Mouse (Mus musculus): ENCODE data around the gene Itpr2. TPM values are rescaled to one million over a fixed set of nuclear protein-coding genes. Genes with fewer than 3 reads are reported as not detected.

Itpr2 gene
- polyA plus RNA-seq, 1 experiment from 2014 or later = 7.6 TPM

GRCm38 (mm10) chr6:146396253-146396652 lies 105.8 kb downstream of the Itpr2 start:
- Histone ChIP-seq H3K27me3 (replicated peaks; ENCODE audit: control insufficient read depth, insufficient read depth, low read length) (no peaks in the 10 kb centered on the region), H3K27ac (ENCODE audit: low read depth) (no peak overlapping the region), H3K36me3 (ENCODE audit: control insufficient read depth, insufficient read depth, low read length) (no peaks in the 10 kb centered on the region), H3K4me3 (ENCODE audit: low read depth, low read length) (no peak overlapping the region), H3K4me1 (replicated peaks; ENCODE audit: control insufficient read depth, insufficient read depth, low read length) (no peaks in the 10 kb centered on the region), H3K4me2 (ENCODE audit: low read length) (no peak overlapping the region), H3K9ac (ENCODE audit: low read length) (no peak overlapping the region), H3K9me3 (ENCODE audit: control insufficient read depth, low read length) (no peaks in the 10 kb centered on the region)
- ATAC-seq (replicated peaks; ENCODE audit: low FRiP score, low TSS enrichment, low read depth) (no peak), DNase-seq (ENCODE audit: low spot score) (no peak)
- 88% methylated on average over 5 of the region's 5 CpGs for WGBS

- DNase-seq (ENCODE audit: low spot score) (no peak), ATAC-seq (replicated peaks; ENCODE audit: low FRiP score, low TSS enrichment, low read depth) (no peak)
- Histone ChIP-seq H3K27ac (ENCODE audit: low read depth) (no peak overlapping the region), H3K9ac (ENCODE audit: low read length) (no peak overlapping the region), H3K4me3 (ENCODE audit: low read depth, low read length) (no peak overlapping the region), H3K9me3 (ENCODE audit: control insufficient read depth, low read length) (no peaks in the 10 kb centered on the region), H3K36me3 (ENCODE audit: control insufficient read depth, insufficient read depth, low read length) (no peaks in the 10 kb centered on the region), H3K27me3 (replicated peaks; ENCODE audit: control insufficient read depth, insufficient read depth, low read length) (no peaks in the 10 kb centered on the region), H3K4me1 (replicated peaks; ENCODE audit: control insufficient read depth, insufficient read depth, low read length) (no peaks in the 10 kb centered on the region), H3K4me2 (ENCODE audit: low read length) (no peak overlapping the region)
- 94% methylated on average over 4 of the region's 4 CpGs for WGBS
These were observed 106.4 kb downstream of the Itpr2 start for GRCm38 (mm10) chr6:146395616-146396015.

GRCm38 (mm10) chr6:146392188-146392587 lies 109.8 kb downstream of the Itpr2 start:
- Histone ChIP-seq H3K36me3 (ENCODE audit: control insufficient read depth, insufficient read depth, low read length) (no peaks in the 10 kb centered on the region), H3K4me3 (ENCODE audit: low read depth, low read length) (no peak overlapping the region), H3K9ac (ENCODE audit: low read length) (no peak overlapping the region), H3K27me3 (replicated peaks; ENCODE audit: control insufficient read depth, insufficient read depth, low read length) (no peaks in the 10 kb centered on the region), H3K4me2 (ENCODE audit: low read length) (no peak overlapping the region), H3K27ac (ENCODE audit: low read depth) (no peak overlapping the region), H3K9me3 (ENCODE audit: control insufficient read depth, low read length) (no peaks in the 10 kb centered on the region), H3K4me1 (replicated peaks; ENCODE audit: control insufficient read depth, insufficient read depth, low read length) (no peaks in the 10 kb centered on the region)
- DNase-seq (ENCODE audit: low spot score) = no peak
- 78% methylated on average over 2 of the region's 2 CpGs for WGBS
- no peak for ATAC-seq (replicated peaks; ENCODE audit: low FRiP score, low TSS enrichment, low read depth)

GRCm38 (mm10) chr6:146390159-146390558 lies 111.9 kb downstream of the Itpr2 start:
- no peak overlapping the region for H3K27ac ChIP-seq (ENCODE audit: low read depth)
- H3K4me1 ChIP-seq (replicated peaks; ENCODE audit: control insufficient read depth, insufficient read depth, low read length) = peaks cover 3% of the 10 kb centered on the region; the same call in 1 of the 2 replicates
- no peak overlapping the region for H3K4me2 ChIP-seq (ENCODE audit: low read length)
- 89% methylated on average over 4 of the region's 4 CpGs for WGBS
- no peaks in the 10 kb centered on the region for H3K27me3 ChIP-seq (replicated peaks; ENCODE audit: control insufficient read depth, insufficient read depth, low read length)
- ATAC-seq (replicated peaks; ENCODE audit: low FRiP score, low TSS enrichment, low read depth) = no peak
- H3K36me3 ChIP-seq (ENCODE audit: control insufficient read depth, insufficient read depth, low read length) = no peaks in the 10 kb centered on the region
- no peak overlapping the region for H3K9ac ChIP-seq (ENCODE audit: low read length)
- no peaks in the 10 kb centered on the region for H3K9me3 ChIP-seq (ENCODE audit: control insufficient read depth, low read length)
- no peak for DNase-seq (ENCODE audit: low spot score)
- no peak overlapping the region for H3K4me3 ChIP-seq (ENCODE audit: low read depth, low read length)

- ATAC-seq (replicated peaks; ENCODE audit: low FRiP score, low TSS enrichment, low read depth) = no peak
- 92% methylated on average over 4 of the region's 4 CpGs for WGBS
- H3K4me3 ChIP-seq (ENCODE audit: low read depth, low read length) = no peak overlapping the region
These were observed 114.0 kb downstream of the Itpr2 start for GRCm38 (mm10) chr6:146388010-146388409.

GRCm38 (mm10) chr6:146387039-146387713 lies 114.8 kb downstream of the Itpr2 start:
- no peak for DNase-seq (ENCODE audit: low spot score)
- H3K4me1 ChIP-seq (replicated peaks; ENCODE audit: control insufficient read depth, insufficient read depth, low read length) = peaks cover 3% of the 10 kb centered on the region; the same call in 1 of the 2 replicates
- WGBS = 39% methylated on average over 6 of the region's 6 CpGs
- H3K4me3 ChIP-seq (ENCODE audit: low read depth, low read length) = no peak overlapping the region
- ATAC-seq (replicated peaks; ENCODE audit: low FRiP score, low TSS enrichment, low read depth) = no peak
- H3K9me3 ChIP-seq (ENCODE audit: control insufficient read depth, low read length) = no peaks in the 10 kb centered on the region
- H3K4me2 ChIP-seq (ENCODE audit: low read length) = no peak overlapping the region
- H3K27me3 ChIP-seq (replicated peaks; ENCODE audit: control insufficient read depth, insufficient read depth, low read length) = no peaks in the 10 kb centered on the region
- 0 out of 2 replicates have a peak overlapping the region, but pooled peaks have one; percentile 7 for H3K27ac ChIP-seq (ENCODE audit: low read depth)
- no peak overlapping the region for H3K9ac ChIP-seq (ENCODE audit: low read length)
- H3K36me3 ChIP-seq (ENCODE audit: control insufficient read depth, insufficient read depth, low read length) = no peaks in the 10 kb centered on the region

More at GRCm38 (mm10) chr6:146388010-146388409, 114.0 kb downstream of the Itpr2 start:
- Histone ChIP-seq H3K9me3 (ENCODE audit: control insufficient read depth, low read length) (no peaks in the 10 kb centered on the region), H3K27ac (ENCODE audit: low read depth) (no peak overlapping the region), H3K4me2 (ENCODE audit: low read length) (no peak overlapping the region), H3K9ac (ENCODE audit: low read length) (no peak overlapping the region), H3K27me3 (replicated peaks; ENCODE audit: control insufficient read depth, insufficient read depth, low read length) (no peaks in the 10 kb centered on the region), H3K36me3 (ENCODE audit: control insufficient read depth, insufficient read depth, low read length) (no peaks in the 10 kb centered on the region), H3K4me1 (replicated peaks; ENCODE audit: control insufficient read depth, insufficient read depth, low read length) (peaks cover 3% of the 10 kb centered on the region; the same call in 1 of the 2 replicates)
- no peak for DNase-seq (ENCODE audit: low spot score)

- Histone ChIP-seq H3K9me3 (ENCODE audit: control insufficient read depth, low read length) (no peaks in the 10 kb centered on the region), H3K27me3 (replicated peaks; ENCODE audit: control insufficient read depth, insufficient read depth, low read length) (no peaks in the 10 kb centered on the region), H3K4me1 (replicated peaks; ENCODE audit: control insufficient read depth, insufficient read depth, low read length) (no peaks in the 10 kb centered on the region), H3K27ac (ENCODE audit: low read depth) (no peak overlapping the region), H3K4me2 (ENCODE audit: low read length) (no peak overlapping the region), H3K4me3 (ENCODE audit: low read depth, low read length) (no peak overlapping the region), H3K9ac (ENCODE audit: low read length) (no peak overlapping the region), H3K36me3 (ENCODE audit: control insufficient read depth, insufficient read depth, low read length) (no peaks in the 10 kb centered on the region)
- 85% methylated on average over 8 of the region's 8 CpGs for WGBS
- no peak for DNase-seq (ENCODE audit: low spot score)
- ATAC-seq (replicated peaks; ENCODE audit: low FRiP score, low TSS enrichment, low read depth) = no peak
These were observed 122.8 kb downstream of the Itpr2 start for GRCm38 (mm10) chr6:146379263-146379662.

- H3K36me3 ChIP-seq (ENCODE audit: control insufficient read depth, insufficient read depth, low read length) = no peaks in the 10 kb centered on the region
- H3K4me3 ChIP-seq (ENCODE audit: low read depth, low read length) = no peak overlapping the region
- no peaks in the 10 kb centered on the region for H3K27me3 ChIP-seq (replicated peaks; ENCODE audit: control insufficient read depth, insufficient read depth, low read length)
- H3K9me3 ChIP-seq (ENCODE audit: control insufficient read depth, low read length) = no peaks in the 10 kb centered on the region
- 56% methylated on average over 2 of the region's 2 CpGs for WGBS
- no peak overlapping the region for H3K4me2 ChIP-seq (ENCODE audit: low read length)
- DNase-seq (ENCODE audit: low spot score) = no peak
- no peaks in the 10 kb centered on the region for H3K4me1 ChIP-seq (replicated peaks; ENCODE audit: control insufficient read depth, insufficient read depth, low read length)
- no peak for ATAC-seq (replicated peaks; ENCODE audit: low FRiP score, low TSS enrichment, low read depth)
- no peak overlapping the region for H3K27ac ChIP-seq (ENCODE audit: low read depth)
- H3K9ac ChIP-seq (ENCODE audit: low read length) = no peak overlapping the region
These were observed 130.5 kb downstream of the Itpr2 start for GRCm38 (mm10) chr6:146371511-146371910.

- no peak for ATAC-seq (replicated peaks; ENCODE audit: low FRiP score, low TSS enrichment, low read depth)
- Histone ChIP-seq H3K4me3 (ENCODE audit: low read depth, low read length) (no peak overlapping the region), H3K9me3 (ENCODE audit: control insufficient read depth, low read length) (no peaks in the 10 kb centered on the region), H3K27ac (ENCODE audit: low read depth) (no peak overlapping the region), H3K4me1 (replicated peaks; ENCODE audit: control insufficient read depth, insufficient read depth, low read length) (no peaks in the 10 kb centered on the region), H3K9ac (ENCODE audit: low read length) (no peak overlapping the region), H3K4me2 (ENCODE audit: low read length) (no peak overlapping the region), H3K27me3 (replicated peaks; ENCODE audit: control insufficient read depth, insufficient read depth, low read length) (no peaks in the 10 kb centered on the region), H3K36me3 (ENCODE audit: control insufficient read depth, insufficient read depth, low read length) (no peaks in the 10 kb centered on the region)
- no peak for DNase-seq (ENCODE audit: low spot score)
- WGBS = 80% methylated on average over 4 of the region's 4 CpGs
These were observed 135.8 kb downstream of the Itpr2 start for GRCm38 (mm10) chr6:146366180-146366579.

Measured in intestine, embryonic 14.5 days (tissue).